Mouse (Mus musculus) limb, embryonic 13.5 days (tissue): ENCODE results near the gene Kctd17. TPM values are rescaled to one million over a fixed set of nuclear protein-coding genes. Genes with fewer than 3 reads are reported as not detected.
A peak's percentile ranks its signal among the peaks of the same experiment; 100 is the strongest.

Source experiments
- ATAC-seq: fragments of 200-750 bp; cut with Nextera tagmentation; 2 replicates; pipeline ENCODE4 v1.8.0; 2017; ENCODE audit warnings: low read depth, moderate number of reproducible peaks, moderate TSS enrichment; ENCODE audit not compliant: low FRiP score
- H3K27ac ChIP-seq: fragments of 300-500 bp; sonication (generic); 2 replicates; pipeline ENCODE4 v1.5.1; 2015; ENCODE audit warnings: inconsistent platforms, mild to moderate bottlenecking, moderate library complexity
- H3K27me3 ChIP-seq: fragments of 300-500 bp; sonication (generic); 2 replicates; pipeline ENCODE4 v1.6.1; 2015; ENCODE audit warnings: mild to moderate bottlenecking, inconsistent platforms
- H3K36me3 ChIP-seq: fragments of 300-500 bp; sonication (generic); 2 replicates; pipeline ENCODE4 v1.6.1; 2015; ENCODE audit warnings: inconsistent platforms, mild to moderate bottlenecking, moderate library complexity
- H3K4me1 ChIP-seq: fragments of 300-500 bp; sonication (generic); 2 replicates; pipeline ENCODE4 v1.6.1; 2015; ENCODE audit warnings: inconsistent platforms
- H3K4me2 ChIP-seq: fragments of 300-500 bp; sonication (generic); replicated peaks from 2 replicates; pipeline ENCODE4 v1.6.1; 2015; ENCODE audit warnings: inconsistent platforms, mild to moderate bottlenecking, moderate library complexity
- H3K4me3 ChIP-seq: fragments of 300-500 bp; sonication (generic); 2 replicates; pipeline ENCODE4 v1.5.1; 2015; ENCODE audit warnings: moderate library complexity, mild to moderate bottlenecking, inconsistent platforms
- H3K9ac ChIP-seq: fragments of 300-500 bp; sonication (generic); 2 replicates; pipeline ENCODE4 v1.6.1; 2015; ENCODE audit warnings: mild to moderate bottlenecking, inconsistent platforms
- H3K9me3 ChIP-seq: fragments of 300-500 bp; sonication (generic); 2 replicates; pipeline ENCODE4 v1.6.1; 2016; ENCODE audit warnings: inconsistent platforms
- WGBS: fragments of 180-500 bp; shearing (Covaris S2); methylation state at CpG from one replicate; pipeline ENCODE4 v1.1.7; 2015; 5-methylcytosine and 5-hydroxymethylcytosine counted together
- polyA plus RNA-seq: library from polyadenylated mRNA; unstranded; fragments of >200 nt; fragmentation: Nextera tagmentation; extraction: Ambion mirVana; gene quantifications from 2 replicates; pipeline ENCODE4 v1.2.1, GENCODE M21; 2015

Kctd17 gene
- polyA plus RNA-seq, 1 experiment from 2014 or later: 45.0 TPM

GRCm38 (mm10) chr15:78402423-78402822, 25.9 kb upstream of the Kctd17 start:
- Histone ChIP-seq H3K36me3 (no peaks in the 10 kb centered on the region), H3K9ac (no peak overlapping the region), H3K4me3 (no peak overlapping the region), H3K27me3 (no peaks in the 10 kb centered on the region), H3K9me3 (no peaks in the 10 kb centered on the region), H3K4me2 (no peak overlapping the region), H3K4me1 (peaks cover 37% of the 10 kb centered on the region), H3K27ac (no peak overlapping the region)
- no peak for ATAC-seq
- WGBS: 80% methylated on average over 7 of the region's 7 CpGs

- ATAC-seq: no peak
- Histone ChIP-seq H3K9ac (no peak overlapping the region), H3K4me3 (no peak overlapping the region), H3K27me3 (peaks cover 6% of the 10 kb centered on the region), H3K9me3 (no peaks in the 10 kb centered on the region), H3K4me2 (no peak overlapping the region), H3K36me3 (no peaks in the 10 kb centered on the region), H3K4me1 (peaks cover 40% of the 10 kb centered on the region), H3K27ac (no peak overlapping the region)
- 48% methylated on average over 3 of the region's 3 CpGs for WGBS
Measured at GRCm38 (mm10) chr15:78403301-78403741, 25.0 kb upstream of the Kctd17 start.

DNA sequence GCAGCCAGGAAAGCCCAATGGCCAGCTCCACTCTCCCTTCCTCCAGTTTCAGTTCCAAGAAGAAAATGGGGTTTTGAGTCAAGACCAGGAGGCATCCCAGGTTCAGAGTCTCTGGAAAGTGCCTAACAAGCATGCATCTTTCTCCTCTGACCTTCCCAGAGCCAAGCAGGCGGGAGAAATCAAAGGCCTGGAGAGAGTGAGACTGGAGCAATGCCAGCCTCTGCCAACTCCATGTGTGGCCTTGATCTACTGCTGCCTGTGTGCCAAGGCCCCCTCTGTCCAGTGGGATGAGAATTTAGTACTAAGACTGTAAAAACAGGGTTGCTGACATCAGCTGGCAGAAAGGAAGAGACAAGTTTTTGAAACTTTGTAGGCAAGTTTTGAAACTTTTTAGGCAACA, 24.5 kb upstream of the Kctd17 start:
- H3K27ac ChIP-seq: no peak overlapping the region
- no peak overlapping the region for H3K4me3 ChIP-seq
- no peaks in the 10 kb centered on the region for H3K9me3 ChIP-seq
- peaks cover 40% of the 10 kb centered on the region for H3K4me1 ChIP-seq
- WGBS: 42% methylated on average over 1 of the region's 1 CpGs
- H3K4me2 ChIP-seq: no peak overlapping the region
- H3K36me3 ChIP-seq: no peaks in the 10 kb centered on the region
- no peak for ATAC-seq
- H3K9ac ChIP-seq: no peak overlapping the region
- peaks cover 12% of the 10 kb centered on the region for H3K27me3 ChIP-seq

- Histone ChIP-seq H3K9ac (peak overlapping the region; percentile 74; the same call in 1 of the 2 replicates), H3K27ac (no peak overlapping the region), H3K9me3 (no peaks in the 10 kb centered on the region), H3K4me2 (peak overlapping the region; percentile 97), H3K36me3 (no peaks in the 10 kb centered on the region), H3K27me3 (peaks cover 24% of the 10 kb centered on the region), H3K4me1 (peaks cover 46% of the 10 kb centered on the region), H3K4me3 (peak overlapping the region; percentile 72)
- 47% methylated on average over 11 of the region's 11 CpGs for WGBS
- no peak for ATAC-seq
Measured at GRCm38 (mm10) chr15:78405098-78405497, 23.3 kb upstream of the Kctd17 start.

- peak; percentile 60 for ATAC-seq
- Histone ChIP-seq H3K9me3 (no peaks in the 10 kb centered on the region), H3K36me3 (no peaks in the 10 kb centered on the region), H3K27me3 (peaks cover 30% of the 10 kb centered on the region), H3K4me3 (peak within 1 kb of the TSS; percentile 72), H3K4me1 (peaks cover 51% of the 10 kb centered on the region), H3K4me2 (peak within 1 kb of the TSS; percentile 97), H3K9ac (peak within 1 kb of the TSS; percentile 74), H3K27ac (peak within 1 kb of the TSS; percentile 88)
- 2% methylated on average over 34 of the region's 34 CpGs for WGBS
Measured at GRCm38 (mm10) chr15:78405517-78406211, 22.7 kb upstream of the Kctd17 start, which contains the start of gene Tst. Tst (minus strand) TSS chr15:78405907.

GRCm38 (mm10) chr15:78406293-78406934, 21.9 kb upstream of the Kctd17 start, which contains the start of gene Mpst:
Mpst (plus strand) TSS chr15:78406416.
- Histone ChIP-seq H3K27me3 (peaks cover 37% of the 10 kb centered on the region), H3K4me2 (peak within 1 kb of the TSS; percentile 97), H3K4me1 (peaks cover 51% of the 10 kb centered on the region), H3K9ac (peak within 1 kb of the TSS; percentile 74), H3K4me3 (peak within 1 kb of the TSS; percentile 72), H3K27ac (peak within 1 kb of the TSS; percentile 88), H3K9me3 (no peaks in the 10 kb centered on the region), H3K36me3 (peaks cover 2% of the 10 kb centered on the region; the same call in 1 of the 2 replicates)
- WGBS: under 1% methylated on average over 40 of the region's 40 CpGs
- peak; percentile 91 for ATAC-seq

GRCm38 (mm10) chr15:78409570-78410052, 18.8 kb upstream of the Kctd17 start:
- WGBS: 7% methylated on average over 12 of the region's 12 CpGs
- Histone ChIP-seq H3K27me3 (peaks cover 45% of the 10 kb centered on the region), H3K4me1 (peaks cover 31% of the 10 kb centered on the region), H3K9me3 (no peaks in the 10 kb centered on the region), H3K9ac (peak overlapping the region; percentile 43), H3K27ac (no peak overlapping the region), H3K36me3 (peaks cover 7% of the 10 kb centered on the region; the same call in 1 of the 2 replicates), H3K4me3 (peak overlapping the region; percentile 29), H3K4me2 (peak overlapping the region; percentile 55)
- no peak for ATAC-seq

GRCm38 (mm10) chr15:78413083-78413718, 15.2 kb upstream of the Kctd17 start:
- H3K27me3 ChIP-seq: peaks cover 40% of the 10 kb centered on the region
- H3K4me2 ChIP-seq: no peak overlapping the region
- H3K27ac ChIP-seq: no peak overlapping the region
- peaks cover 7% of the 10 kb centered on the region; the same call in 1 of the 2 replicates for H3K36me3 ChIP-seq
- 86% methylated on average over 14 of the region's 14 CpGs for WGBS
- ATAC-seq: no peak
- no peaks in the 10 kb centered on the region for H3K9me3 ChIP-seq
- no peak overlapping the region for H3K4me3 ChIP-seq
- peaks cover 10% of the 10 kb centered on the region for H3K4me1 ChIP-seq
- no peak overlapping the region for H3K9ac ChIP-seq

DNA sequence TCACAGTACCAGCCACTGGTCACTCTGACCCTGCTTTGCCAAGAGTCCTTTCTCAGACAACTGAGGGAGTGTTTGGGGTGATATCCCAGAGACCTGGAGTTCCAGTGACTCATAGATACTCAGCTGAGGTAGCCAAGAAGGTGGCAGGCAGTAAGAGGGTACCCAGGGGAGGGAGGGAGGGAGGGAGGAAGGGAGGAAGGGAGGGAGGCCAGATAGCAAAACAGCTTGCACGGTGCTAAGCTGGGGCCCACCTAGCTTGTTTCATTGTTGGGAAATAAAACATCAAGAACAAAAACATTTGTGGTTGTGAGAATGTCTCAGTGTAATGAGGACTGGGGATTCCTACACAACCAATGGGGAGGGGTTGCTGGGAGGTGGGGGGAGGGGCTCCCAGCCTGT, 14.6 kb upstream of the Kctd17 start:
- H3K9me3 ChIP-seq: no peaks in the 10 kb centered on the region
- peaks cover 7% of the 10 kb centered on the region; the same call in 1 of the 2 replicates for H3K36me3 ChIP-seq
- no peak overlapping the region for H3K4me3 ChIP-seq
- peaks cover 35% of the 10 kb centered on the region for H3K27me3 ChIP-seq
- no peak for ATAC-seq
- H3K4me1 ChIP-seq: peaks cover 10% of the 10 kb centered on the region
- no peak overlapping the region for H3K27ac ChIP-seq
- WGBS: 60% methylated on average over 1 of the region's 1 CpGs
- H3K4me2 ChIP-seq: no peak overlapping the region
- H3K9ac ChIP-seq: no peak overlapping the region

DNA sequence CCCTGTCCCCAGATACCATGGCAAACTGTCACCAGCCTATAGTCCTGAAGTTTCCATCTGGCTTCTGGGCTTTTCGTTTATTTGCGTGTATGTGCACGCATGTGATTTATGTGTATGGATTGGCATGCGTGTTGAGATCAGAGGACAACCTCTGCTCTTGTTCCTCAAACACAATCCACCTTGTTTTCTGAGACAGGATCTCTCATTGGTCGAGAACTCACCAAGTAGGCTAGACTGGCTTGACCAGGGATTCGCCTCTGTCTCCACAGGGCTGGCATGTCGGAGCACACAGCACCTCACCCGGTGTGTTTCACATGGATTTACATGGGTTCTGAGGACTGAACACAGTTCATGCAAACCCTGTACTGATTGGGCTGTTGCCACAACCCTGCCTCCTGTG, 14.2 kb upstream of the Kctd17 start:
- Histone ChIP-seq H3K9ac (no peak overlapping the region), H3K4me2 (no peak overlapping the region), H3K4me3 (no peak overlapping the region), H3K27me3 (peaks cover 30% of the 10 kb centered on the region), H3K4me1 (peaks cover 10% of the 10 kb centered on the region), H3K9me3 (no peaks in the 10 kb centered on the region), H3K27ac (no peak overlapping the region), H3K36me3 (peaks cover 7% of the 10 kb centered on the region; the same call in 1 of the 2 replicates)
- ATAC-seq: no peak
- 90% methylated on average over 8 of the region's 8 CpGs for WGBS

GRCm38 (mm10) chr15:78416937-78417336, 11.4 kb upstream of the Kctd17 start:
- Histone ChIP-seq H3K4me3 (no peak overlapping the region), H3K4me2 (no peak overlapping the region), H3K4me1 (no peaks in the 10 kb centered on the region), H3K36me3 (peaks cover 4% of the 10 kb centered on the region; the same call in 1 of the 2 replicates), H3K27ac (no peak overlapping the region), H3K27me3 (peaks cover 9% of the 10 kb centered on the region), H3K9ac (no peak overlapping the region), H3K9me3 (no peaks in the 10 kb centered on the region)
- WGBS: 53% methylated on average over 4 of the region's 4 CpGs
- no peak for ATAC-seq

GRCm38 (mm10) chr15:78420395-78420794, 8.0 kb upstream of the Kctd17 start:
- 84% methylated on average over 13 of the region's 13 CpGs for WGBS
- no peaks in the 10 kb centered on the region for H3K9me3 ChIP-seq
- H3K27ac ChIP-seq: no peak overlapping the region
- no peak overlapping the region for H3K4me3 ChIP-seq
- H3K9ac ChIP-seq: no peak overlapping the region
- no peak for ATAC-seq
- H3K4me2 ChIP-seq: no peak overlapping the region
- peaks cover 24% of the 10 kb centered on the region for H3K27me3 ChIP-seq
- no peaks in the 10 kb centered on the region for H3K36me3 ChIP-seq
- H3K4me1 ChIP-seq: 0 out of 2 replicates have a peak, but pooled peaks cover 2% of the 10 kb centered on the region
